Mouse (Mus musculus) cortical plate, adult 2 months (tissue): ENCODE measurements around the gene Gm20807. TPM values are rescaled to one million over a fixed set of nuclear protein-coding genes. Genes with fewer than 3 reads are reported as not detected.
"Not testable (repeated sequence)": the region's sequence is repeated elsewhere in the genome, so short reads cannot be mapped to it uniquely, and the experiment has no call there.

Source experiments
- H3K27ac ChIP-seq: fragments of 200-500 bp; 2 replicates; pipeline ENCODE4 v1.5.1; 2012; ENCODE audit warnings: low read length, control low read depth, inconsistent platforms; ENCODE audit not compliant: insufficient read depth
- H3K4me1 ChIP-seq: fragments of 200-500 bp; 2 replicates; pipeline ENCODE4 v1.6.1; 2011; ENCODE audit warnings: low read length; ENCODE audit not compliant: control insufficient read depth, insufficient read depth
- H3K4me3 ChIP-seq: fragments of 200-500 bp; 2 replicates; pipeline ENCODE4 v1.5.1; 2011; ENCODE audit warnings: mild to moderate bottlenecking, low read length, control low read depth; ENCODE audit not compliant: insufficient read depth
- polyA plus RNA-seq: library from polyadenylated mRNA; depleted of rRNA; stranded (reverse); fragments of >200 nt; gene quantifications from 2 replicates; pipeline ENCODE4 v1.2.3, GENCODE M21; 2012; rRNA removed

Gene Gm20807
- polyA plus RNA-seq, result not detected in 2 replicates

- not testable (repeated sequence) for H3K4me1 ChIP-seq, H3K4me3 ChIP-seq, H3K27ac ChIP-seq
These were observed at the start of gene Gm20807 for GRCm38 (mm10) chrY:13042591-13042990. TSS of gene Gm20807 (plus strand) at chrY:13042891.

Other genes with a start within 250 kb of the Gm20807 start
- not detected in 2 replicates for gene Gm21891, start 90.6 kb downstream of the Gm20807 start, polyA plus RNA-seq
- gene Gm21425, start 119.1 kb downstream of the Gm20807 start, polyA plus RNA-seq, result not detected in 2 replicates
- not detected in 2 replicates for gene Gm21828, start 181.0 kb downstream of the Gm20807 start, polyA plus RNA-seq
- gene Gm21440, start 209.5 kb downstream of the Gm20807 start, polyA plus RNA-seq, result not detected in 2 replicates
- gene Gm21454, start 209.6 kb downstream of the Gm20807 start, polyA plus RNA-seq, result not detected in 2 replicates